Mouse (Mus musculus) CD8-positive naive resting alpha-beta T cell, adult 2 months (primary cell): ENCODE measurements around the gene Flnc.
"Not testable (repeated sequence)": the region's sequence is repeated elsewhere in the genome, so short reads cannot be mapped to it uniquely, and the experiment has no call there.

Source experiments
- DNase-seq, 2 experiments: peaks; one replicate each; pipeline ENCODE4 v3.0.0; 2022; ENCODE audit warnings: low read depth in 2 of 2, low spot score in 2 of 2

Flnc gene

GRCm38 (mm10) chr6:29433038-29433803 is at the start of gene Flnc:
Flnc (plus strand) TSS chr6:29433256.
- DNase-seq, result peak in 1 of 2 experiments; percentile 8

- DNase-seq, result no peak
Observed at GRCm38 (mm10) chr6:29388052-29388518, 45.0 kb upstream of the Flnc start, which contains the start of gene Opn1sw. Opn1sw (minus strand) TSS chr6:29388468.

- no peak for DNase-seq
Observed at GRCm38 (mm10) chr6:29388606-29389080, 44.4 kb upstream of the Flnc start.

GRCm38 (mm10) chr6:29389425-29389824 is 43.6 kb upstream of the Flnc start:
- DNase-seq, result no peak

- not testable (repeated sequence) for DNase-seq
Observed at GRCm38 (mm10) chr6:29390500-29390899, 42.6 kb upstream of the Flnc start.

GRCm38 (mm10) chr6:29391241-29391640 is 41.8 kb upstream of the Flnc start:
- not testable (repeated sequence) for DNase-seq

- DNase-seq, result no peak
Observed at GRCm38 (mm10) chr6:29391802-29392201, 41.3 kb upstream of the Flnc start.

- no peak for DNase-seq
Observed at GRCm38 (mm10) chr6:29394286-29394685, 38.8 kb upstream of the Flnc start.

GRCm38 (mm10) chr6:29395910-29396713 is 36.9 kb upstream of the Flnc start, which contains the start of gene Ccdc136:
Ccdc136 (plus strand) TSS chr6:29396309.
- DNase-seq, result no peak

- DNase-seq, result no peak
Observed at GRCm38 (mm10) chr6:29396714-29397540, 36.1 kb upstream of the Flnc start.

GRCm38 (mm10) chr6:29397575-29397974 is 35.5 kb upstream of the Flnc start:
- DNase-seq, result no peak

GRCm38 (mm10) chr6:29399851-29400250 is 33.2 kb upstream of the Flnc start:
- DNase-seq, result no peak

- no peak for DNase-seq
Observed at GRCm38 (mm10) chr6:29402693-29403342, 30.2 kb upstream of the Flnc start.

GRCm38 (mm10) chr6:29406412-29406811 is 26.6 kb upstream of the Flnc start:
- DNase-seq, result no peak

GRCm38 (mm10) chr6:29415446-29415845 is 17.6 kb upstream of the Flnc start:
- DNase-seq, result peak; percentile 24 to 41

GRCm38 (mm10) chr6:29420596-29420995 is 12.5 kb upstream of the Flnc start:
- DNase-seq, result no peak

- DNase-seq, result no peak
Observed at GRCm38 (mm10) chr6:29425118-29425517, 7.9 kb upstream of the Flnc start.

GRCm38 (mm10) chr6:29426331-29426730 is 6.7 kb upstream of the Flnc start:
- DNase-seq, result no peak

GRCm38 (mm10) chr6:29428171-29428570 is 4.9 kb upstream of the Flnc start:
- DNase-seq, result no peak

GRCm38 (mm10) chr6:29430681-29431420 is 2.2 kb upstream of the Flnc start:
- no peak for DNase-seq
